Mouse (Mus musculus) v-Abl transformed pro-B cells (cell line): ENCODE data around the gene Pacrg.

Experiments
- in situ Hi-C, 2 experiments: fragments of 400-800 bp; cut with MboI; formaldehyde crosslinking; loops; one replicate each; pipeline ENCODE4 v1.15.1; 2025; ENCODE audit not compliant: unreplicated experiment in 2 of 2

Gene Pacrg

DNA sequence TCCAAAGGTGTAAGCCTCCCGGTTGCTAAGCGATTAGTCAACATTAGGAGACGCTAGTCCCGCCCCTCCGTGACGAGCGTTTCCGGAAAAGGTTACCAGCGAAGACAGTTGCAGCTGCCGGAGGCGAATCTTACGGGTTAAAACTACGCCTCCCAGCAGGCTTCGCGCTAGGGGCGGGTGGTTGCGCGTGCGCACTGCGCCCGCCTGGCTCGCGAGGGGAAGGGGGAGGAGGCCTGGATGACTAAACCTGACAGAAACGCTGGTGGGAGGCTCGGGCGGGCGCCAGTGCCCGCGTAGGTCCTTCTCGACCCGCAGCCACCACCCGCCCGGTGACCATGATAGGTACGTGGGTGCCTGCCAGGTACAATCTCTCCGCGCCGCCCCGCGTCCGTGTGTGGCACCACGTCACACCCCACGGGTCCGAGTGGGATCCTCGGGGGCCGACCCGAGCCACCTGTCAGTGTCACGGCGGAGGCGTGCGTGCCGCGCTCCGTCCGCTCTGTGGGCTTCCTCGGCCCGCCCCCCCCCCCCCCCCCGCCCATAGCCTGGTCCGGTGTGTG, at the start of gene Pacrg, which contains the start of gene Prkn:
Gene Pacrg, minus strand, starts transcription at position 164 of the 560 bp plus-strand sequence.
Gene Prkn, plus strand, starts transcription at position 237 of the 560 bp plus-strand sequence.
- in situ Hi-C loops = no loop called here

DNA sequence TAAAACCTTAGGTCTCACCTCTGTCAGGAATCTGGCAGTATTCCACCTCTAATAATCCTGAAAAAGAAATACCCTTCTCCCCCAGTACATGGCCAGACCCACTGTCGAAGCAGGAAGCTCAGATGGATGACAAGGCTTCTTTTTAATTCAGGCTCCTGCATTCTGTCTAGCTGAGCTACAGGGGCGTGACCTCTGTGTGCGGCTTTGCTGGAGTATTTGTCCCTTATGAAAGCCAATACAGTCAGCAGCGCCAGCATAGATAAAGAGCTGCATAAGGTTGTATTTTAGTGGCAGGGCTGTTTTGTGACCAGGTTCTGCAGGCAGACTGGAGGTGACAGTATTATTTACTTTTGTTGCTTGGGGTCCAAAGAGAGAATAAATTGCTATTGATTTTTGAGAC, 47.8 kb upstream of the Pacrg start:
- in situ Hi-C loops = no loop called here

DNA sequence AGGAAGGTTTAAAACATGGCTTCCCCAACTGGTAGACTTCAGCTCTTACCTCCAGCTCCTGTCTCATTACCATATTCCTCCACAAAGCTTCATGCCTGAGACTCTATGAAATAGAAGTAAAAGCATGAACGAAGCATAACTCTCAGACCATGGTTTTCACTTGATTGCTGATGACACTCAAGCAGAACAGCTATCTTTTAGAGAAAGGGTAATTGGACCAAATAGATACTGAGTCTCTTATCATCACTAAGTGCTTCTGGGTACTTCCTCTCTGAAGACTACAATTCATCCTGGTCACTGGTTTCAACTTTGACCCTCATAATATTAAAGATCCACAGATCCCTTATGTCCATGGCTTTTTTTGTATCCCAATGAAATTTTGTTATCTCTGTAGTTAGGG, 42.1 kb upstream of the Pacrg start:
- in situ Hi-C loops = no loop called here

DNA sequence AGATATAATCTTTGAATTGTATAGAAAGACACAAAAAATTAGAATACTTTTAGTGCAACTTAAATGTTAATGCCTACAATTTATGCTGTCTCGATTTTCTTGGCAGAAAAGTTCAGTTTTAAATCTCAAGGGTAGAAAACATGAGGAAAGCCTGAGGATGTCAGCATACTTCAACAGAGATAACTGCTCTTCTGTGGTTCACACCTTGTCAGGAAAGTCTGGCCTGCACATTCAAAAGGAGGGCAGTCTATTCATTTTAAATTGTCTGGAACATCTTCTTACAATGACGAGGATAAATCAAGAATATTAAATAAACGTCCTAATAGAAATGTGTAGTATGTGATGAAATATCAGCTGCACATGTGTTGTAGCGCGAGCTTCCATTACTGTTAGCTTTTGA, 38.9 kb upstream of the Pacrg start:
- in situ Hi-C loops = no loop called here

DNA sequence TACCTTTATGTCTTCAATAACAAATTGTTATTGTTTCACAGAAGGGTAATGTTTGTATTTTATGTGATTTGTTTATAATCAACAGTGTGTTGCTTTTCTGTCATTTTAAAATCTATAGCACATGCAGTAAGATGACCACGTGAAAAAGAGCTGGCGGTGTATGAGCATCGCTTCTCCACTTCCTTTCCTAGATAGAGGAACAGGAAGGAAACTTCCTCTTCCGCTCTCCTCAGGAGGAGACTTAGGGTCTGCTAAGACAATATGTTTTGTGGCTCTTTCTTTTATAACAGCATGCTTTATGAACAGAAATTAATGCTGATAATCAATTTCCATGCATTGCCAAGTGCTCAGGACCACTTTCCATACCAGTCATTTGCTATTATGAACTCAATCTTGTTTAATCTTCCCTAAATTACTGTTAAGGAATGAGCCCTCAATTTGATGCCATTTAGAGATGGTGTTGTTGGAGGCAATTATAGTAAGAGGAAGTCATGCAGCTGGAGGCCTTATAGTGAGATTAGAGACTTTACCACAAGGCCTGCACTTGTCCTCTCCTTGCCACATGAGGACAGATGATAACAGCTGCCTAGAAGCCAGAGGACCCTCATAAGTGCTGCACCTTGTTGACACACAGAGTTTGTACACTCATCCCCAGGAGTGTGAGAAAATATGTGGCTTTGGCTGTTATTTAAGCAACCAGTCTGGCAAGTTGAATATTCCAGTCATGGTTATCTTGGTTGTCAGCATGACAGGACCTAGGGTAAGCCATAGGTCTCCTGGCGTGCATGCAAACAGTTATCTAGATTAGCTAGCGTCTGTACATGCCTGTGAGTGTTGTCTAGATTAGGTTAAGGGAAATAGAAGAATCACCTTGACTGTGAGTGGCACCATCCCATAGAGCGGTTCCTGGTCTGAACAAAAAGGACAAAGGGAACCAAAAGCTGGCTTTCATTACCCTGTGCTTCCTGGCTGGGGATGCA, 34.4 kb upstream of the Pacrg start:
- in situ Hi-C loops = no loop called here

DNA sequence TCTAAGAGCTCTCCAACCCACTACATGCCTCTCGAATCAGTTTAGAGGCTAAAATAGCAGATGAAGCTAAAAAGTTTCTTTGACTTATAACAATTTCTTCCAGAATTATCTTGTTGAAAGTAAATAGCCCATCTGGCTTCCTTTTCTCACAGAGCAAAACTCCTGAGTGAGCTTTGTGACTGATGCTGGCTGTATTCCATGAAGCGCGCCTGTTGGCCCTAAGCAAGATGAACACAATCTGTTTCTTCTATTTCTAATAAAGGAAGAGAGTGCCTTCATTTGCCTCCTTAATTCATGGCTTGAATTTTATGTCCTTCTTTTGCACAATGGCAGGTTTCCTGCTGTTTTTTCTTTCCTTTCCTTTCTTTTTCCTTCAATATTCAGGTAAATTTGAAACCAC, 14.1 kb upstream of the Pacrg start:
- in situ Hi-C loops = no loop called here

DNA sequence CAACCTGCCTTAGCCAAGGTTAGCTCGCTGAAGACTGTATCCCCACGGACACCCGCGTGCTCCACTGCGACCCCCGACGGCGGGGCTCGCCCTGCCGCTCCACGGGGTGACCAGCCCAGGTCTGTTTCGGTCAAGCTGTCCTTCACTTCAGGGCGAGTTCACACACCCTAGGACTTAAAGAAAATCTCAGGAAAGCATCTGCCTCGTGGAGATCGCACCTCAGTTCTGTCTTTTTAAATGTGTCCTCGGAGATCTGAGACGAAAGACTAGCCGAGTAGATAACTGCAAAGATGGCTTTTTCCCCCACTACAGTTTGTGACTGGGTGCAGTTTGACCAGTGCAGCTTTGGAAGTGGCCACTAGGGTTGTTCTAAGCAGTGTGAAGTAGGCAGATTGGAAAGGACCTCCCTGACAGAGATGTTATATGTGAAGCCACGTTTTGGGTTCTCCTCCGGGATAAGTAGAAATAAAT, 655 bp upstream of the Pacrg start:
- in situ Hi-C loops = no loop called here

DNA sequence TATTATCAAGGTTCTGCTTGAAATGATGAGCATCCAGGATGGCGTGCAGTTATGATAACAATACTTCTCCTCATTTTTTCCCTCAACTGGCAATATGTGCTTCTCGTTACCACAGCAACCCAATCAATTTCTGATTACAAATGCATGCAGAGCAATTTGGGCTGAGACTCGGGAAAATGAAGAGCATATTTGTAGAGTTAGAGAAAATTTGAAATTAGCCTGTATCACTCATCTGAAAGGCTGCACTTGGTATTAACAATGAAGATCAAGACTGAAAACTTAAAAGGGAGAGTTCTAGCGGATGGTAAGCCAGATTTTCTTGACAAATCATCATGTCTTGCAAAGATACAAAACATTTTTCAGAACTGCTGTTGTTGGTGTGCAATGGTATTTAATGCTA, 21.1 kb downstream of the Pacrg start:
- in situ Hi-C loops = no loop called here

DNA sequence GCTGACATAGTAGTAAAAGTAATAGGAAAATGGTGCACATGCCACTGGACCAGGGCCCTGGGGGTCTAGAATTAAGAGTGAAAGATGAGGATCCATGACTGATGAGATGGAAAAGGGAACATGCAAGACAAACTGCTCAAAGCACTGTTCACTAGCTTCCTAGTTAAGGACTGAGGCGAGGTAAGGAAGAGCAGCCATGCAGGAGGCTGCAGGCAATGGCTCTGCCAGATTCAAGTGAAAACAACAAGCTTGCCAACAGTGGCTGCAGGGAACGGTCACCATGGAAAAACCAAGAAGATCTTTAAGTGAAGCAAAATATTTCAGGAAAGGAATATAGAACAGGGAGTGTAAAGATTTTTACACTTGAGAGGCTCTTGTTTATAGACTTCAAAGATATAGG, 31.5 kb downstream of the Pacrg start:
- in situ Hi-C loops = no loop called here

DNA sequence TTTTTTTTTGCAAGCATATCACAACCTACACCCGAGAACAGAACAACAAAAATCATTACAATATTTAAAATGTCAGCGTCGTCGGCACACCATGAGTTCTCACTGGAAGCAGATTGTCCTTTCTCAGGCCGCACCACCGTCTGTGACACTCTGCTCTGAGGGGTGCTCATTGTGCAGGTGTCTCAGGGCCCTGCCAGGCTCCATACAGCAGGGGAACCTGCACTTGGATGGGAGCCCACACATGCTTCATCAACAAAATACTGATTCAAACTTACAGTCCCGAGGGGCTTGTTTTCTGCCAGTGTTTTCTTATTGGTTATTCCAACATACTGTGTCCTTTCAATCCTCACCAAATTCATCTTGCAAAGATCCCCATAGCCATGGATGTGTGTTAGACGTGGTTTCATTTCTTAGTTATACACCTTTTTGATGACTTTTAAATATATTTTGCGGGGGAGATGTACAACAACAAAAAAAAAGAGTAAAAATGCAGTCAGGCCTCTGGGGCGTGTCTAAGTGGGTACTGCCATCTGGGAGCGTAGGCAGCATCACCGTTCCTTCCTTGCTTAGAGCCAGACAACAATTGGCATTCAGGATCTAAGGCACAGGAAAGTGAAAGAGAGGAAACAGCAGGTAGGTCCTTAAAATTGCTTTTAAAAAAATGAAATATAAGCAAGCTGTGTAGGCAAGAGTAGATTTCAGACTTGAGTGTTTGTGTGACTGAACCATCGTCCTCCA, 32.7 kb downstream of the Pacrg start:
- in situ Hi-C loops = no loop called here

DNA sequence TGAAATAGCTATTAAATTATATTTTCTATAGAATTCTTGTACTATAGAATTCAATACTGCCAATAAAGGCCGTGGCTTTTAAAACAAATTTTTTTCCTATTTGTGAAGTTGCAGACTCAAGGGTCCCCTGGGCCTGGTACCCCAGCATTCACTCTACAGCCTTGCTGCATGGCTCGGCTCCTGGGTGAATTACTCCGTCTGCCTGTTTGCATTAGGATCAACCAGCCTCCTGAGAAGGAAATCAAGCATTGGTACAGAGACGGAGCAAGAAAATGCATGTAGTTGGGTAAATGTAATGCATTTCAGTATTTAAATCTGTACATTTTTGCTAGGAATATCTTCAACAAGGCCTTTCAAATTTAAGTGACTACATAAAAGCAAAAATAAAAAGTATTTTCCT, 33.4 kb downstream of the Pacrg start:
- in situ Hi-C loops = no loop called here

DNA sequence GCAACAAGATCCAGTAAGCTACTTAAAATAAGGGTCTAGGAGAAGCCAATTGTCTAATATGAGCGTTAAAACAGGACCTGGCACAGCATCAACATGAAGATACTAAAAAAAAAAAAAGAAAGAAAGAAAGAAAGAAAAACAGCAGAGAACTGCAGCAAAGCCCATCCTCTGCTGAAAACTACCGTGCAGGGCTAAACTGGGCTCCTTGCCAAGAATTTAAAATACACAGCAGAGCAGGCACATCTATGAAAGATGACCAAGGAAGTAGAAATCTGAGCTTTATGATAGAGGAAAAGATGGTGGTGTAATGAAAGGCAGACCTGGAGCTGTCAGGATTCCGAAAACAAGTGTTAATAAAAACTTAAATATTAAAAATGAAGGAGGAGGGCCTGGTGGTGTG, 48.5 kb downstream of the Pacrg start:
- in situ Hi-C loops = no loop called here

DNA sequence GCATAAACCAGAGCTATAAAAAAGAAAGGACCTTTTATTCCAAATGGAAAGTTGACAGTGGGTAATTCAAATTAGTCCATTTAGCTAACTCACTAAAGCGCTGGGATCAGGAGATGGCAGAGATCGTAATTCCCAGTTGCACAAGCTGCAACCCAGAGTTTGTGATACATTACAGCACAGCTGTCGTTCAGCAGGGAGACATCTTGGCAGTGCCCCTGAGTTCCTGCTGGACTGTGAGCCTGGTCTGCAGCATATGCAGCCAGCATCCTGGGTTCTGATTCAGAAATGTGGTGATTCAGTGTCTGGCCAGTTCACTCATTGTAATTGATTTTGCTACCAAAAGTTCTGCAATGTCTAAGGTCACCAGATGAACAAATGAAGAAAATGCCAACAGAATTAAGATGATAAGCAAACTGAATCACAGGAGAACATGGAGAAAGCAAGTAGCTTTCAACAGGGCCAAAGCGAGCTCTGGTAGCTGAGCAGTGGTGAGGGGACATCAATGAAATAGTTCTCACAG, 55.6 kb downstream of the Pacrg start:
- in situ Hi-C loops = no loop called here

DNA sequence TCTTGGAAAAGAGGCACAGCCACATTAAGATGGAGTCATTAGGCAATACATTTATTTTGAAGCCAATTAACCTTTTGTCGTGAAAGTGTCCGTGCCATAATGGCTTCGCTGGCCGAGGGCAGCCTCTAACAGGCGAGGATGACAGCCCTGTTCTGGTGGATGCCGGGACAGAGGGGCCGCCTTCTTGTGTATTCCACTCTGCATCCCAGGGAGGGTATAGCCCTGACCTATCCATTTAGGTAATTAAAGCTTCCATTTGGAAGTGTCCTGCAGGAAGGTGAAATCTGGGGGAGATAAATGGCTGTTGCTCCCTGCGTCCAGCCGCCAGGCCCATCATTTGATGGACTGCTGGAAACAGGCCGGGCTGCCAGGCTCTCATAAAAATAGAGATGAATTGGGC, 63.6 kb downstream of the Pacrg start:
- in situ Hi-C loops = no loop called here

DNA sequence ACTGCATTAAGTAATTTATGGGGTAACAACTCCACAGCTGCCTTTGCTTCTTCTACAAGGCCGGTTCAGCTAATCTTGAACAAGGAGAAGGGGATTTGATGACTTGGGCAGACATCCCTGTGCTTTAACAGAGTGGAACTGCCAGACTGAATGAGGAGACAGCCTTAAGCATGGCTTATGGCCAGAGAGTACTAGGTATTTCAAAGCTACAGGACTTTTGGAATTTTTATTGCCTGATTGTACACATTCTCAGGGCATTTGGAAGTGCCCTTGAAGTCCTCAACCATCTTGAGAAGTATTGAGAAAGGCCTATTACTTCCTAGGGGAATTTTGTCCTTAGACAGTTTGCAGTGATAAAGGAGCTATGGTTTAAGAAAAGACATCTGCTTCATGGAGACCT, 65.6 kb downstream of the Pacrg start:
- in situ Hi-C loops = no loop called here

DNA sequence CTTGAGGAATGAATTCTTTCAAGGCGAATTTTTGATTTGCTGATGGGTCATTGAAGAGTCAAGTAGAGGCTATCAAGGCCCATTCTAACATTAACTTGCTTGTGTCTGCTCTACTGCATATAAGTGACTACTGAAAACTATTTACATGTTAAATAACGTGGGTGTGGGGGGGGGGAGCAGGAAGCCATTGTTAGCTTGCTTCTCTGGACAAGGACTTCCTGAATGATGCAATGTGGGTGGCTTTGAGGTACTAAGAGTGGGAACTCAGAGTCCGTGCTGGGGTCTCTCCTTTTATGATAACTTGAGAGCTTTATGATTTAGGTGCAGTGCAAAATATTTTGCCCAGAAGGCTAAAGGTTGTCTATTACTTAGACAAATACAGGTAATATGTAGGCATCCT, 67.9 kb downstream of the Pacrg start:
- in situ Hi-C loops = no loop called here

DNA sequence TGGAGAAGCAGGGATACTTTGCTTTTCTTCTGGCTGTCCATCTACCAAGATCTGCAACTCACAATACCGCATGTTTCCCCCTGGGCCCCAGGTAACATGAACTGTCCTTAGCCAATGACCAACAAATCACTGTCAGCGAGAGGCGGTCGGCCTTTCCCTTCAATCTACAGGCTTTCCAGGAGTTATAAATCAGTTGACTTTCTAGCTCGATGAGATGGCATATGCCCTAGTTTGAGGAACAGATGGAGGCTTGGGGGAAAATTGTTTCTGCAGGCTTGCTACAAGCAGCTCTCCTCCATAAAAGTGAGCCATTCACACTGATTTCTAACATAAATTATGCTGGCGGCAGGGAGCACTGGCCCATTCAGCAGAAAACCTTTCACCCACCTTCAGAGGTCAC, 70.2 kb downstream of the Pacrg start:
- in situ Hi-C loops = no loop called here

DNA sequence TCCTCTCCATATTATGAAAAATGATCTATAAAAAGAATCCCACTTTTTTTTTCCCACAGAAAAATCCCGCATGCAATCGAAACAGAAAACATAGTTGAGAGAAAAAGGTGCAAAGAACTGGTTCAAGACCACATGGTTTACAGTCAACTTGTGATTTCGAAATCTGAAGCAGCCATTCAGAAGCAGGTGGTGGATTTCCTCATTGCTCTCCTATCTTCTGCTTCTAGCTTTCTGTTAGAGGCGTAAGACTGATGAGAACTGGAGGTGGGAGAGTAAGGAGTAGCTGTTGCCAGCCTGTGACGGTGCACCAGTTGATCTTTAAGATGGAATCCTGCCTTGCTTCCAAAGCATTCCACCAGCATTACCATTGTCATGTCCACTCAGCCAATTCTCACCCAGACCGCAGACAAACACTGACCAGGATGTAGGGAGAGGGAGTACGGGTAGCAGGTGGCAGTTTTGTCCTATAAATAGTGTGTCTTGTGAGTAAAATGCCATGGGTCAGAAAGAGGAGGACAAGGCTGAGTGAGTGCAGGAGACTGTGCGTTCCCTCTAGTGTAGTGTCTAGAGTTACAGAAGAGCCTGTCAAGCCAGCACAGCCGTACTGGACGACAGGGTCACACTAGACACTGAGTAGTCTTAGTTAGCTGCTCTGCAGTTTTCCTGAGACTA, 73.2 kb downstream of the Pacrg start:
- in situ Hi-C loops = no loop called here

DNA sequence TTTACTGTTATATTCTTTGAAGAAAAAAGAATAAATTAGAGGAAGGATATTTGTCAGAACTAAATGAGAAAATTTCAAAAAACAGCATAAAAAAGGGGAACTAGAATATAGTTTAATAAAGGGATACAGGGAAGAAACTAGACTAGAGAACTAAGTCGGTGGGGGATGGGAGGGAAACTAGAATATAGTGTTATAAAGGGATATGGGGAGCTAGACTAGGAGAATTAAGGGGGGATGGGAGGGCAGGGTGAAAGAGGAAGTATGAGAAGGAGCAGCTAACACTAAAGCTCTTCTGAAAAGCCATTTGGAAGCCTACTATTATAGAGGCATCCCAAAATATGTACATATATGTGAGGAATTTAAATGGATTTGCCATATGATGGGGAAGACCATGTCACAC, 75.8 kb downstream of the Pacrg start:
- in situ Hi-C loops = no loop called here

DNA sequence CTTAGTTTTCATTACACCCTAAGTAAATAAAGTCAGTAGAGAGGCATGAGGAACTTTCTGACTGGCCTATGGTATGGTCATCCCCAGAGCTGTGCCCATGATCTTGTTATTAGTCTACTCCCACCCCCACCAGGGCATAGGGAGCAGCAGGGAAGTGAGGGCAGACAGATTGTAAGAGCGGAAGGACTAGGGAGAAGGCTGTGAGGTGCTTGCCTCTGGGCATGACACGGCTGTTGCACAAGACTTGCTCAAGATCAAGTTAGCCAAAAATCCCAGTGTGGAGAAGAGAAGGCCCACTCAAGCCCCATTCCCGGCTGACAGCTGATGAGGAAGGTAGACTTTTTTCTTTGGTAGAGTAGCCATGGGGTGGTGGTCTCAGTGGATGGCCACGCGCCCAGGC, 82.7 kb downstream of the Pacrg start:
- in situ Hi-C loops = no loop called here
